Mouse (Mus musculus): Measurements from ENCODE around the gene Iqce.

DNA sequence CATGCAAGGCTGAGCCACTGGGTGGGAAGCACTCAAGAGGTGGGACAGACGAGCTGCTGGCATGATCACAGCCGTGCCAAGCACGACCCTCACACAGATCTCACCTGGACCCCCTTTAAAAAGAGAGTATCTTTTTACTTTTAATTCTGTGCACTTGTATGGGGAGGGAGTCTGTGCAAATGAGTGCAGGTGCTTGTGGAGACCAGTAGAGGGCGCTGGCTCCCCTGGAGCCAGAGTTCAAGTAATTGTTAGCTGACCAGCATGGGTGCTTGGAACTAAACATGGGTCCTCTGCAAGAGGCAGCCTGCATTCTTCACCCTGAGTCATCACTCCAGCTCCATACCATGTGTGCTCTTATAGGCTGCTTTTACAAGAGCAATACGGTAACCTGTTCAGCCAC lies 74.6 kb downstream of the Iqce start:
- TF ChIP-seq USF1 (IDR thresholded peaks at IDR 0.05; ENCODE audit: low read depth) = no peak
- TF ChIP-seq POLR2A (IDR thresholded peaks at IDR 0.05; ENCODE audit: insufficient read length, low read depth) = no peak
- TF ChIP-seq MAX (IDR thresholded peaks at IDR 0.05; ENCODE audit: low read depth) = no peak
- no peak for TF ChIP-seq SRF (IDR thresholded peaks at IDR 0.05; ENCODE audit: control insufficient read depth, insufficient read length, low read depth)
- no peak for TF ChIP-seq REST (IDR thresholded peaks at IDR 0.05; ENCODE audit: insufficient read depth, insufficient read length)
- TF ChIP-seq TCF12 (IDR thresholded peaks at IDR 0.05; ENCODE audit: insufficient read depth, poor library complexity, severe bottlenecking) = no peak
- TF ChIP-seq CEBPB (IDR thresholded peaks at IDR 0.05; ENCODE audit: insufficient read depth, poor library complexity, severe bottlenecking) = no peak
- no peak for TF ChIP-seq POLR2AphosphoS2 (IDR thresholded peaks at IDR 0.05; ENCODE audit: insufficient read length, low read depth)
- TF ChIP-seq E2F4 (IDR thresholded peaks at IDR 0.05; ENCODE audit: insufficient read depth) = no peak
- no peak for TF ChIP-seq MYOD1 (IDR thresholded peaks at IDR 0.05; ENCODE audit: control insufficient read depth in 1 of 3, insufficient read length in 2 of 3, low read depth in 2 of 3)
